Mouse (Mus musculus): ENCODE results near the gene Rps6ka4. TPM values are rescaled to one million over a fixed set of nuclear protein-coding genes. Genes with fewer than 3 reads are reported as not detected.

Gene Rps6ka4
- polyA plus RNA-seq, 1 experiment = 4.5 TPM

DNA sequence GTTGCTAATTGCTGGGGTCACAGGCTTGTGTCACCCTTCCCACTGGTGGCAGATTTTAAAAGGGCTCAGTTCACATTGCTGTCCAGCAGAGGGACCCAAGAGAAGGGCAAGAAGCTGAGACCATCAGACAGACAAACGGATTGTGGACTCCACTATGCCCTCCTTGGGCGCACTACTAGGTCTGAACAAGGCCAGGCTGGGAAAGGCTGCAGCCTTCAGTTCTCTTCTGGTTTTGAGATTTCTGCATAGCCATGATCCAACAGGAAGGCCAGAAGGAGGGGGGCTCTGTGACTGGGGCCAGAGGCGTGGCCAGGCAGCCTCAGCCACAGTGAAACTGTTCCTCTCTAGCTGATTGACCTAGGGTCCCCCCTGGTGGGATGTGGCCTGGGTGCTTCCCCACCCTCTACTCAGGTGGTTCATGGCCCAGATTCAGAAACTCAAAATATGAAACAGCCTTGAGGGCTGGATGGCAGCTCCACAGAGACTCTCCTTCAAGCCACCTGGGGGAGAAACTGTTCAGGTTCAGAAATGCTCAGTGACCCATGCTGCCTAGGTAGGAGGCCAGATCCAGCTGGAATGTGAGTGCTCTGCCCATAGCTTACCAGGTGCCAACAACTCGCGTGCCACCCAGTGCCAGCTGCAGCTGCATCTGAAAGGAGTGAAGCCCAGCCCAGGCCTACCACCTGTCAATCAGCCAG, 31.3 kb upstream of the Rps6ka4 start:
- H3K4me3 ChIP-seq (ENCODE audit: low read depth, low read length) = no peak overlapping the region
- H3K4me1 ChIP-seq (ENCODE audit: control insufficient read depth, insufficient read depth, low read length) = no peaks in the 10 kb centered on the region
- H3K36me3 ChIP-seq (ENCODE audit: control insufficient read depth, insufficient read depth, low read length, poor library complexity, severe bottlenecking) = no peaks in the 10 kb centered on the region
- H3K27ac ChIP-seq (ENCODE audit: insufficient read depth, low read length) = no peak overlapping the region
- H3K27me3 ChIP-seq (ENCODE audit: control insufficient read depth, insufficient read depth, low read length, poor library complexity, severe bottlenecking) = no peaks in the 10 kb centered on the region
- H3K9ac ChIP-seq (ENCODE audit: low read depth, poor library complexity, severe bottlenecking) = no peak overlapping the region
- no peaks in the 10 kb centered on the region for H3K9me3 ChIP-seq (replicated peaks; ENCODE audit: control insufficient read depth, insufficient read depth, low read length, poor library complexity, severe bottlenecking)
- TF ChIP-seq EP300 (IDR thresholded peaks at IDR 0.05; ENCODE audit: insufficient read depth, low read depth, low read length) (no peak), CTCF (IDR thresholded peaks at IDR 0.05; ENCODE audit: low read depth, low read length) (peak; percentile 36)

DNA sequence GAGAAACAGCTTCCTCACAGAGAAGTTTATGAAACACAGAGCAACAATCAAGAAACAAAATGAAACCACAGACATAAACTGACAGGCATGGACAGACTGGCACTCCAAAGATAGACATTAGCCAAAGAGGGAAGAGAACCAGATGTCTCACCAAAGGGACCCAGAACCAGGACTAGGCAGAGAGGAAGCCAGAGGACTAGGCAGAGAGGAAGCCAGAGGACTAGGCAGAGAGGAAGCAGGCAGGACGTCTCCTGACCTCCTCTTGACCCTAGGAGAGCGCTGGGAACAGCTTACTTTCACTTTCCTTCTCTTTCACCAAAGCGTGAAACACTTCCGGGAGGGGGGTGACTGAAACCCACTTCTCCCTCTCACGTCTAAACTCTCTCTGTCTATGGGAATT, 28.9 kb upstream of the Rps6ka4 start:
- no peak overlapping the region for H3K4me3 ChIP-seq (ENCODE audit: low read depth, low read length)
- no peak overlapping the region for H3K27ac ChIP-seq (ENCODE audit: insufficient read depth, low read length)
- no peaks in the 10 kb centered on the region for H3K27me3 ChIP-seq (ENCODE audit: control insufficient read depth, insufficient read depth, low read length, poor library complexity, severe bottlenecking)
- TF ChIP-seq POLR2A (IDR thresholded peaks at IDR 0.05; ENCODE audit: insufficient read depth, low read length) (no peak), CTCF (IDR thresholded peaks at IDR 0.05; ENCODE audit: low read depth, low read length) (no peak), EP300 (IDR thresholded peaks at IDR 0.05; ENCODE audit: insufficient read depth, low read depth, low read length) (no peak)
- no peak overlapping the region for H3K9ac ChIP-seq (ENCODE audit: low read depth, poor library complexity, severe bottlenecking)
- peaks cover 2% of the 10 kb centered on the region for H3K4me1 ChIP-seq (ENCODE audit: control insufficient read depth, insufficient read depth, low read length)
- peaks cover 6% of the 10 kb centered on the region for H3K9me3 ChIP-seq (replicated peaks; ENCODE audit: control insufficient read depth, insufficient read depth, low read length, poor library complexity, severe bottlenecking)
- no peaks in the 10 kb centered on the region for H3K36me3 ChIP-seq (ENCODE audit: control insufficient read depth, insufficient read depth, low read length, poor library complexity, severe bottlenecking)

DNA sequence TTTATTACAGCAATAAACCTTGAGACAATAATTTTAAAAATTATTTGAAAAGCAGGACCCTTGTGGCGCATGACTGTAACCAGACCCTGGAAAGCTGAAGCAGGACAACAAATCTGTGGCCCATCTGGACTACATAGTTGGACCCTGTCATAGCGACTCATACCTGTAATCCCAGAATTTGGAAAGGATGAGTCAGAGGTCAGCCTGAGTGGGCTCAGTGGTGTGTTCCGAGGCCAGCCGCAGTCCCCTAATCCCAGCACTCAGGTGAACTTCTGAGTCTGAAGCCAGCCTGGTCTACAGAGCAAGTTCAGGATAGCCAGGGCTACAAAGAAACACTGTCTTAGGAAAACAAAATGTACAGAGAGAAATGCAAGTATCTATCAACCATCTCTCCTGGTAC, 21.0 kb upstream of the Rps6ka4 start:
- H3K4me3 ChIP-seq (ENCODE audit: low read depth, low read length) = no peak overlapping the region
- TF ChIP-seq CTCF (IDR thresholded peaks at IDR 0.05; ENCODE audit: low read depth, low read length) = no peak
- no peak for TF ChIP-seq EP300 (IDR thresholded peaks at IDR 0.05; ENCODE audit: insufficient read depth, low read depth, low read length)
- TF ChIP-seq POLR2A (IDR thresholded peaks at IDR 0.05; ENCODE audit: insufficient read depth, low read length) = no peak
- H3K36me3 ChIP-seq (ENCODE audit: control insufficient read depth, insufficient read depth, low read length, poor library complexity, severe bottlenecking) = no peaks in the 10 kb centered on the region

DNA sequence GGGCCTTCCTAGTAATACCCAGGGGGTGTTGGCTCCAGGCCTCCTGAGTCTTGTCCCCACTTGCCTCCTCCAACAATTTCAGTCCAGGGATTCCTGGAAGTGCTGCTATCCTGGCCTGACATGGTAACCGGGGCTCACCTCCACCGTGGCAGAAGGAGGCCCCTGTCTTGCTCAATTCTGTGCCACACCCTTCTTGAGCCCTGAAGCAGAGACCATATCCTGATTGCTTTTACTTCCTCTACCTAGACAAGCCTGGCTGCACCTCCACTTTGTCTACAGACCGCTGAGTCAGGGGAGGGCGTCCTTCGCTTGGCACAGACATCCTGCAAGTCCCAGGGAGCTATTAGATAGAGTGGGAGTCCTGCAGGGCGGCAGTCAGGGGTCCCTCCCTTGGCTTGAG, 20.3 kb upstream of the Rps6ka4 start:
- Histone ChIP-seq H3K9ac (ENCODE audit: low read depth, poor library complexity, severe bottlenecking) (no peak overlapping the region), H3K9me3 (replicated peaks; ENCODE audit: control insufficient read depth, insufficient read depth, low read length, poor library complexity, severe bottlenecking) (peaks cover 10% of the 10 kb centered on the region), H3K27ac (ENCODE audit: insufficient read depth, low read length) (no peak overlapping the region), H3K36me3 (ENCODE audit: control insufficient read depth, insufficient read depth, low read length, poor library complexity, severe bottlenecking) (no peaks in the 10 kb centered on the region), H3K27me3 (ENCODE audit: control insufficient read depth, insufficient read depth, low read length, poor library complexity, severe bottlenecking) (no peaks in the 10 kb centered on the region), H3K4me3 (ENCODE audit: low read depth, low read length) (no peak overlapping the region), H3K4me1 (ENCODE audit: control insufficient read depth, insufficient read depth, low read length) (no peaks in the 10 kb centered on the region)
- TF ChIP-seq CTCF (IDR thresholded peaks at IDR 0.05; ENCODE audit: low read depth, low read length) (no peak), POLR2A (IDR thresholded peaks at IDR 0.05; ENCODE audit: insufficient read depth, low read length) (no peak), EP300 (IDR thresholded peaks at IDR 0.05; ENCODE audit: insufficient read depth, low read depth, low read length) (no peak)

More for the DNA sequence above, 21.0 kb upstream of the Rps6ka4 start:
- H3K9ac ChIP-seq (ENCODE audit: low read depth, poor library complexity, severe bottlenecking) = no peak overlapping the region
- H3K27ac ChIP-seq (ENCODE audit: insufficient read depth, low read length) = no peak overlapping the region
- peaks cover 2% of the 10 kb centered on the region for H3K4me1 ChIP-seq (ENCODE audit: control insufficient read depth, insufficient read depth, low read length)
- no peaks in the 10 kb centered on the region for H3K27me3 ChIP-seq (ENCODE audit: control insufficient read depth, insufficient read depth, low read length, poor library complexity, severe bottlenecking)
- peaks cover 10% of the 10 kb centered on the region for H3K9me3 ChIP-seq (replicated peaks; ENCODE audit: control insufficient read depth, insufficient read depth, low read length, poor library complexity, severe bottlenecking)

DNA sequence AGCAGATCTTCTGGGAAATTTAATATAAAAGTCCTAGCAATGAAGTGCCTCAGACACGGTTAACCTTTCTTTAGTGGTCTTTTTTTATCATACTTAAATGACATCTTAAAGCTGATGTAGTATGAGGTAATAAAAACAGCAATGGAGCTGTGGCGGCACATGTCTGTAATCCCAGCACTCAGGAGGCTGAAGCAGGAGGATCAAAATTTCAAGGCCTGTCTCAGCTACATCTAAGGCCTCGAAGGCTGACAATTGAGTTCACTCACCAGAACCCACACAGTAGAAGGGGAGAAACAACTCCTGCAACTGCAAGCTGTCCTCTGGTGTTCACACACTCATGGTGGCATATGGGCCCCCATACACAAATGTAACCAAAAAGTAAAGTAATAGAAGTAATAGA, 19.5 kb upstream of the Rps6ka4 start:
- H3K9me3 ChIP-seq (replicated peaks; ENCODE audit: control insufficient read depth, insufficient read depth, low read length, poor library complexity, severe bottlenecking) = peaks cover 10% of the 10 kb centered on the region
- H3K27me3 ChIP-seq (ENCODE audit: control insufficient read depth, insufficient read depth, low read length, poor library complexity, severe bottlenecking) = no peaks in the 10 kb centered on the region
- no peak for TF ChIP-seq CTCF (IDR thresholded peaks at IDR 0.05; ENCODE audit: low read depth, low read length)
- no peak for TF ChIP-seq EP300 (IDR thresholded peaks at IDR 0.05; ENCODE audit: insufficient read depth, low read depth, low read length)
- TF ChIP-seq POLR2A (IDR thresholded peaks at IDR 0.05; ENCODE audit: insufficient read depth, low read length) = no peak
- no peak overlapping the region for H3K4me3 ChIP-seq (ENCODE audit: low read depth, low read length)
- no peak overlapping the region for H3K27ac ChIP-seq (ENCODE audit: insufficient read depth, low read length)
- no peaks in the 10 kb centered on the region for H3K4me1 ChIP-seq (ENCODE audit: control insufficient read depth, insufficient read depth, low read length)
- no peaks in the 10 kb centered on the region for H3K36me3 ChIP-seq (ENCODE audit: control insufficient read depth, insufficient read depth, low read length, poor library complexity, severe bottlenecking)
- no peak overlapping the region for H3K9ac ChIP-seq (ENCODE audit: low read depth, poor library complexity, severe bottlenecking)

DNA sequence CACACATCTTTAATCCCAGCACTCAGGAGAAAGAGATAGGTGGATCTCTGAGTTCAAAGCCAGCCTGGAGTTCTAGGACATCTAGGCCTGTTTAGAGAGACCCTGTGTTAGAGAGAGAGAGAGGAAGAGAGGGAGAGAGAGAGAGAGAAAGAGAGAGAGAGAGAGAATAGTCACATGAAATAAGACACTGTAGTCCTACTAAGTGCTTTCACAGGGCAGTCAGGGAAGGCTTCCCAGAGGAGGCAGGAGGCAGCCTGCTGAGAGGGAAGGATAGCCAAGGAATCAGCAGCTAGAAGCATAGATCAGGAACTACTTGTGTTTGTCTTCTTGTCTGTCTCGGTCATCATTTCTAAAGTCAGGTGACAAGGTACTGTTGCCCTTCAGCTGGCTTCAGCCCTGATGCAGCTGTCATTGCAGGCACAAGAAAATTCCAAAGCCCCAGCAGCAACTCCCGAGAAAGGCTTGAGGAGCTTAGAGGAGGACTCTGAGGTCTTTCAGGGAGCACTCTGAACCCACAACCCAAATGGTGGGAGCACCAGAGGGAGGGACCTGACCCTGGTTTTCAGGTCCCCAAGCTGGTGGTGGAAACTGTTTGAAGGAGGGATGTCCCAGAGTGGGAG, 18.7 kb upstream of the Rps6ka4 start:
- H3K4me3 ChIP-seq (ENCODE audit: low read depth, low read length) = no peak overlapping the region
- no peak for TF ChIP-seq CTCF (IDR thresholded peaks at IDR 0.05; ENCODE audit: low read depth, low read length)
- TF ChIP-seq POLR2A (IDR thresholded peaks at IDR 0.05; ENCODE audit: insufficient read depth, low read length) = no peak
- no peak for TF ChIP-seq EP300 (IDR thresholded peaks at IDR 0.05; ENCODE audit: insufficient read depth, low read depth, low read length)
- H3K4me1 ChIP-seq (ENCODE audit: control insufficient read depth, insufficient read depth, low read length) = no peaks in the 10 kb centered on the region
- no peaks in the 10 kb centered on the region for H3K36me3 ChIP-seq (ENCODE audit: control insufficient read depth, insufficient read depth, low read length, poor library complexity, severe bottlenecking)
- 0 out of 2 replicates have a peak, but pooled peaks cover 2% of the 10 kb centered on the region for H3K9me3 ChIP-seq (replicated peaks; ENCODE audit: control insufficient read depth, insufficient read depth, low read length, poor library complexity, severe bottlenecking)
- no peak overlapping the region for H3K9ac ChIP-seq (ENCODE audit: low read depth, poor library complexity, severe bottlenecking)
- no peak overlapping the region for H3K27ac ChIP-seq (ENCODE audit: insufficient read depth, low read length)
- H3K27me3 ChIP-seq (ENCODE audit: control insufficient read depth, insufficient read depth, low read length, poor library complexity, severe bottlenecking) = no peaks in the 10 kb centered on the region

Data from ES-Bruce4 (cell line).